Mouse (Mus musculus): Measurements from ENCODE around the gene Slc35f3.

DNA sequence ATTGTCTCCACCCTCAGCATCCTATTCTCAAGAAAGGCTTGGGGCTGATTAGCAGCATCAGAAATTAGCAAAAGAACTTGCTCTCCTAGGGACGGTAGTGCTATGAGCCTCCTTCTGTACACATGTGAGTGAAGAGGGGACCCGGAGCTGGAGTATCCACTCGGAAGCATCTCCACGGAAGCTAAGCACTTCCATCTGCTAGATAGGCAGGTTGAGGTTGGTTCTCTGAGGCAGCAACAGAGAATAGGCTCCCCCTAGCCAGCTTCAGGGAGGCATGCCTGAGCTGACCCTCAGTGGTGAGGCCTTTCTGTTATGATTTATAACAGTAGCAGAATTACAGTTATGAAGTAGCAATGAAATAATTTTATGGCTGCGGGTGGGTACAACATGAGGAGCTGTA, 2.0 kb downstream of the Slc35f3 start:
- TF ChIP-seq CTCF (conservative IDR thresholded peaks at IDR 0.05; ENCODE audit: insufficient read depth, insufficient read length, low read depth, low read length) = no peak
- TF ChIP-seq POLR2A (IDR thresholded peaks at IDR 0.05; ENCODE audit: low read depth, low read length) = no peak
